Mouse (Mus musculus): ENCODE data around the gene Traf3ip1.

DNA sequence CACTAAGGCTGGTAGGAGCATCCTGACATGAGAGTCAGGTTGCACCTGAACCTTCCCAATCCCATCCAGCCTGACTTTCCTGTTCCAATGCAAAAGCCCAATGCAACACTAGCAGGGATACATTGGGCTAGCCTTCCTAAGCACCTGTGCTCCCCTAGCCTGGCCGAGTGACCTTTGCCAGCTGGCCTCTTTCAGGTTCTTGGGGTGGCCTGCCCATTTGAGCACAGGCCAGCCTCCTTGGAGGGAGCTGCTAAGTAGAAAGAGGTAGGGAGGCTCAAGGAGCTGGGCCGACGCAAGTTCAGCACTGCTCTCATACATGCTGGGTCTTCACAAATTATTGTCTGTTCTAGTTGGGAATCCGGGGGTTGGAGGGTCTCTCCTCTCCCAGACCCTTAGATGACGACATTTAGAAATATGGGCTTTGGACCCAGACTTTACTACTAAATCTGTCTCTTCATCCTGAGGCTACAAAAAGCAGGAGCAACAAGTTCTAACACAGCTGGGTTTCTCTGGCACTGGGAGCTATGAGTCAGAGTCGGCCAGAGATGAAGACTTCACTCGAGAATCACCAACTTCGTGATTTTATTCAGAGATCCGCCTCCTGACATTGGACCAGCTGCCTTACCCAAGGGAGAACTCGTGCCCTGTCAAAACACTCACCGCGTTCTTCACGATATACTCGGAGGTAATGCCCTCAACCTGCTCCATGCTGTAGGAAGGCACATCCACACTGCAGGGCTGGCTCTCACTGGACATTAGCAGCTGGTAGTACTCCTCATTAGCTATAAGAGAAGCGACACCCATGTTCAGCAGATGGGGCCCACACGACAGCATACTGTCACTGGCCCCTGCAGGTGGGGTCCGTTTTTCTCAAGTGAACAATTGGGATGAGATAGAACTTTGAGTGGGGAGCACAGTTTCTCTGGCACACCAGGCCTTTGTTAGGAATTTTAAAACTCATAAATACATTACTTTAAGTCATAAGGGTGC, 49.3 kb upstream of the Traf3ip1 start:
- TF ChIP-seq GATA1 (IDR thresholded peaks at IDR 0.05; ENCODE audit: borderline replicate concordance, low read length): no peak
- no peak for TF ChIP-seq FLI1 (IDR thresholded peaks at IDR 0.05; ENCODE audit: low read length)
